Mouse (Mus musculus) lung, postnatal 14 days (tissue): ENCODE measurements at regions not wholly inside any gene's neighbourhood (a gene's known extent, or its start where the extent isn't known, plus 50 kb on each side); places are given as distances from the start of the nearest gene placed in this dataset.

Source experiments
- DNase-seq: peaks from one replicate; pipeline ENCODE4 v3.0.0; 2021

DNA sequence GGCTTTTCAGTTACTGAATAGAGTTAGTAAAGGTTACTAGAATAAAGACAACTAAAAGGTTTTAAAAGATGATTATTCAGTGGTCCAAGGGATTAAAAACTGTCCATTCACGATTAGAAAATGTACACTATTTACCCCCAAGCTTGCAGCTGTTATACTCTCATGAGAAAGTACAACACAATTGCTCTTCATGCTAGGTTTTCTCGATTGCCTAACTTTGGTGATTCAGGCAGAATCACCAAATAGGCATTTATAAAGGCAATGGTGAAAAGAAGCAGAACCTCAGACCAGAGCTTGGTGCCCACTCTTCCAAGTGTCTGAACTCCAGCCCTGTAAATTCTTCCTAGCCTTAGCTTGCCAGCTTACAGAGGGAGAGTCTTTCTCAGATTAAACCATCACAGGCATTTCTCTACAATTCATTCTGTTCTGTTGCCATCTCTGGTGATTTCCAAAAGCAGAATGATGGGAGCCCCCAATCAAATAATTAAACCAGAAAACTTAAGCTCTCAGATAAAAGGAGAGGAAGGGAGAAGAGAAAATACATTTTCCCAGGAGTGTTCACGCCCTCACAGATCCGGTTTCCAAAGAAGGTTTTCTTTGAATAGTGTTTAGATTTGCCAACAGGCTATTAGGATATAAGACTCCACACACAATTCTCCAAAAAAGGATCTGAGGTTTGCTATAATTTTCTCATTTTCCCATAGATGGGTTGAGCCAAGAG is 657.0 kb downstream of the Slc22a22 start:
- no peak for DNase-seq

- DNase-seq: no peak
These were observed 659.2 kb downstream of the Slc22a22 start for GRCm38 (mm10) chr15:56818158-56818690.

GRCm38 (mm10) chr15:56817204-56818157 is 659.9 kb downstream of the Slc22a22 start:
- no peak for DNase-seq

DNA sequence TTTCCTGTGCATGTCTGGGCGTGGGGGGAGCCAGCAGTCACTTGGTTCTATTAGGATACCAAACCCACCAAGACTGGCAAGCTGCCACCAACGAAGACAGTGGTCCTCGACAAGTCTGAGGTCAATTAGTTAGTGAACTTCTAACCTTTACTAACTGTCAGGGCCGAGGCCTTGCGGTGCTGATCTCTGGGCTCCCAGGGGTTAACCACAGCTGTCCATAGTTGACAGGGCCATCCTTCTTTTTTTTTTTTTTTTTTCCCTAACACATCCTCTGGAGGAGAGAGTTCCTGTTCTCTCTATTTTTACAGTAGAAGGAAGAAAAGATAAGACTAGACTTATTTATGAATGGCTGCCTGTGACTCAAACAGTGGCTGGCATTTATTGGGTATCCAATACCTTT is 663.5 kb downstream of the Slc22a22 start:
- DNase-seq: no peak

GRCm38 (mm10) chr15:56810151-56810550 is 667.3 kb downstream of the Slc22a22 start:
- DNase-seq: no peak

DNA sequence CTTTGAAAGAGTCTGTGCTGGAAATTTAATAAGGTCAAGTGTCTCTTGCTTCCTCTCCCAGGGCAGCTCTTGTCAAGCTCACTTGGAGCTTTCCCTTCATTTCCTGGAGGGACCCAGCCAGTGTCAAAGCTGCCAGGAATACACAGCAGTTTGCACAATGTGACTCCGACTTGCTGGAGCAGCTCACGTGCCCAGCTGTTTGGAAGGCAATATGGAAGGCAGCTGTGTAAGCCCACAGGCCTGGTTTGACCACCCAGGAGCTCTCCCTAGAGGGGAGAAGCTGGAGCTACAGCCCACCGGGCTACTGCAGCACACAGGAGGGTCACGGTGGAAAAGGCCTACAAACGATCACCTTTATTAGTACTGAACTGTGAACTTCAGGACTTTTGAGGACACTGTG is 669.8 kb downstream of the Slc22a22 start:
- DNase-seq: peak; percentile 7

DNA sequence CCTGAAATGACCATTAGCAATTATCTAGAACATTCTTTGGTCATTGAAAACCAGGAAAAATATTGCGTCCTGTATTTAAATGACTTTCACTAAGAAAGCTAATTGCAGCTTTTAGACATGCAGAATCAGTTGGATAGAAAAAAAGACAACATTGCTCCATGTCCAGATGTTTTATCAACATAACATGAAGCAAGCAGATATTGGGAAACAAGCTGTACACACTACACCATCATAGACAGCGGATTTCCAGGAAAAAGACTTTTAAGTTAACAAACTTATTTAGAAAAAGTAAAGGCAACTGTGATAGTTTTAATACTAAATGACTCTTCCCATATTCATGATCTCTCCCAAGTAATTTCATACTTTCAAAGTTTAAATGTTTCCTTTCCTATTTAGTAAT is 675.5 kb downstream of the Slc22a22 start:
- DNase-seq: no peak

DNA sequence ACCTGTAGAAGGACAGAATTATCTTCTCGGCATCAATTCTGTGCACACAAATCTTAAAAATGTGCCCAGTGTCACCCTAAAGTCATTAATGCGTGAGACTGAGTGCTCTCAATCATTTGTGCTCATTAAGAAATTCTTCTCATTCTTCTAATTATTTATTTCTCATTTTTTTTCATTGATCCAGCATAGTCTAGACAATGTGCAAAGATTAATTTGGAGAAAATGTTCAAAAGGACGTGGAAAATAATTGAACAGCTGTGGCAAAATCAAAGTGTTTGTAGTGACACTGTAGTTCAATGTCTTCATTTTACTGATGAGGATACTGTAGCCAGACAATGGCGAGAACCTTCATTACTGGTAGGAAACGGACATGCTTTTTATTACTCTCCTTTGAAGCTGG is 702.0 kb downstream of the Slc22a22 start:
- no peak for DNase-seq

DNA sequence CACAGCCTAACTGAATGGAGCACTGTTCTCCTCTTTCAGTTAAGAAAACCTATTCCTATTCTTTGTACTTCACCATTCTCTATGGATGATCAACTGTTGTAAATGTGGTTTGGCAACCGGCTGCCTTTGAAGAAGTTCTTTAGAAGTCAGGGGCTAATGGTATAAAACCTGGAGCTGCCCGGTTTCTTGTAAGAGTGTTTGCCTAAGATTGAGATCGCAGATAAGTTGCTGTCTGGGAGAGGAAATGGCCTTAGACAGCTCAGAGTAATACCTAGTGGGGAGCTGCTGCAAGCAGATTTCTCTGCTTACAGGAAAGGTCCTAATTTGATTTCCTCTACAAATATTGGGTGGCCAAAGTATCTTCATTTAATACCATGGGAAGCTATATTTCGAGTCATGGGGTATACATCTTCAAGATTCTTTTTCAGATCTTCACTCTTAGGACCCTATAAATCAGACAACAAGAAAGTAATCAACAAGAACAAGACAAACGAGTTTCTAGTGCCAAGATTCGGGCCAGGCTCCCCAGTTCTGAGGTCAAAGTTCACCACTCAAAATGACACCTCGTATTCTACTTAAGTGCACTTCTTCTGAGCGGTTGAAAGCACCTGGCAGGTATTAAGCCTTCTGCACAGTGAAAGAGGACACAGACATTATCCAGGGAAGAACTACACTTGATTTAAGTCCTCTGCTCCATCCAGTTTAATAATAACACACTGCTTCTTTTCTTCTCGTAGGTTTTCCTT is 702.6 kb downstream of the Slc22a22 start:
- no peak for DNase-seq

GRCm38 (mm10) chr15:56766356-56766755 is 711.1 kb downstream of the Slc22a22 start:
- DNase-seq: no peak

DNA sequence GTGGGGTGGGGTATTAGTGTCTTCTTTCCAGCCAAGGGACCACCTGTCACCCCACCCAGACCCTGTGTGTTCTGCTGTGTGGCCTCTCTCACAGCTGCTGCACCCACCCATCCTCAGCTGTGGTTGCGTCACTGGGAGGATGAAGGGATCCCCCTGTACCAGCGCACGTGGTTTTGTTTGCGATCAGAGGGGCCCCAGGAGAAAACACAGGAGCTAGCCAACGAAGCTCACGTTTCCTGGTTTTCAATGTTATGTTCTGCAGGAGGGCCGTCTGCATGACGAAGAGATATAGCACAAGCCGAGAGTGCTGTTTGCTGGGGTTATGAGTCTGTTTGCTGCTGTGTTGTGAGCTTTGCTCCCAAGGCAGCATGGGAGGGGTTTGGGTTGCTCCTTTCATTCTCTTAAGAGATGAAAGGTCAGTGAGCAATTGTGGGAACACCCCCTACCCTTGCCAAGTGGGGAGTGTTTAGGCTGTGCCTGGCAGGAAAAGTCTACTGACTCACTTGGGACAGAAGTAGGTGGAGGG is 712.4 kb downstream of the Slc22a22 start:
- DNase-seq: no peak

DNA sequence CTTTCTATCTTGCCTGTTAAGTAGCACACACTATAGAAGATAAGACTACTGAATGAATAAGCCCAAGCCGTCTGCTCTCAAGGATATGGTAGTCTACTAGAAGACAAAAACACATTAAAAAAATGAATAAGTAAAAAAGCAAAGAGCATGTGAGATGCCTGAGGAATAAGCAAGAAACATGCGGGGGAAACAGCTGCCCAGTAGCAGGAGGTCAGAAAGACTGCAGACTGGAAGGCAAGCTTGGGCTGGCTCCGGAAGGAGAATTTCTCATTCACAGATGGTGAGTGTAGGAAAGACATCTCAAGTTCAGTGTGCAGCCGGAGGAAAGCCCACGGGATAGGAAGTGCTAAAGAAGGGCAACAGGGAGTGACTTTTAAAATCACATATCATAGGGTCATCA is 713.4 kb downstream of the Slc22a22 start:
- DNase-seq: no peak

- no peak for DNase-seq
These were observed 730.7 kb downstream of the Slc22a22 start for GRCm38 (mm10) chr15:56746698-56747097.

DNA sequence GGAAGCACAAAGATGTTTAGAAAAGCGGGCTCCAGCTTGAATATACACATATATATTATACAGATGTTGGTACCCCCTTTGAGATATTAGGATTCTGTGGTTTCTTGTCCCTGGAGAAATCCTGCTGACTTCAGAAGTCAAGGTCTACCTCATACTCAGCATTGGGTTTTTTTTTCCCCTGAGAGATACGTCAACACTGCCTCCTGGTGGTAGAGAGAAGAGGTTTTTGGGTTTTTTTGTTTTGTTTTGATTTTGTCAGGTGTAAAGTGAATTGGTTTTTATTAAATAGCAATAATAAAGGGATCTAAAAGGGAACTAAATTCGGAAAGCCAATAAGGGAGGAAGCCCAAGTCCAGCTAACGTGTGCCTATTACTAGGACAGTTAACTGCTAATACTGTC is 732.5 kb downstream of the Slc22a22 start:
- no peak for DNase-seq
